Mouse (Mus musculus) CD8-positive naive resting alpha-beta T cell, adult 2 months (primary cell): Measurements from ENCODE around the gene Pacrg.

Experiments used
- DNase-seq, 2 experiments: peaks; one replicate each; pipeline ENCODE4 v3.0.0; 2022; ENCODE audit warnings: low read depth in 2 of 2, low spot score in 2 of 2

Pacrg gene

DNA sequence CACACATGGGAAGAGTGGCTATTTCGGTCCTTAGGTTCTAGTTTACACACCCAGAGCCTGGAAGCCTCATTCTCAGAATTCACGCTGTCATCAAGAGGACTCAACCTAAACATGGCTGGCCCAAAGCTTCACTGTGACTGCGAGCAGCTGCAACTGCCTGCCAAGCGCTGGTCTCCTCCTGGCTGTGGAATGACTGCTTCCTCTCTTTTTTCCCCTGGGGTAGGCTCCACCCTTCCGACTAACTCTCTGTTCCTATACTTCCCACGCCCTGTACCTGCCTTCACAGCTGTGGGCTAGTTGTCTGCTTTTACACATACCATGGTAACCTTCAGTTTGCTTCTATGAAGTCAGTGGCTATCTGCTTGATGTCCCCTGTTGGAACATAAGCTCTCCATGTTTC, 453.6 kb downstream of the Pacrg start:
- DNase-seq: no peak

DNA sequence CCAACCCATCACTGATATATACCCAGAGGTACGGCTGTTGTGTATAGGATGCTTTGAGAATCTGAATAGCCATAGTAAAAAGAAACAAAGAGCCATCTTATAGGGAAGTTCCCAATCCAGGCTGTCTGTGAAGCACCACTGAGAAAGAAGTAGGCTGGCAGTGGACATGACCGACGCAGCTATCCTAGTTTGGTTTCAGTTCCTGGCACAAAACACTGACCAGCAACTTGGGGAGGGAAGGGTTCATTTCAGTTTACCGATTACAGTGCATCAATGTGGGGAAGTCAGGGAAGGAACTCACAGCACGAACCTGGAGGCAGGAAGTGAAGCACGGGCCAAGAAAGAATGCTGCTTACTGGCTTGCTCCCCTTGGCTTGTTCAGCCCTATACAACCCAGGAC, 456.7 kb downstream of the Pacrg start:
- no peak for DNase-seq

DNA sequence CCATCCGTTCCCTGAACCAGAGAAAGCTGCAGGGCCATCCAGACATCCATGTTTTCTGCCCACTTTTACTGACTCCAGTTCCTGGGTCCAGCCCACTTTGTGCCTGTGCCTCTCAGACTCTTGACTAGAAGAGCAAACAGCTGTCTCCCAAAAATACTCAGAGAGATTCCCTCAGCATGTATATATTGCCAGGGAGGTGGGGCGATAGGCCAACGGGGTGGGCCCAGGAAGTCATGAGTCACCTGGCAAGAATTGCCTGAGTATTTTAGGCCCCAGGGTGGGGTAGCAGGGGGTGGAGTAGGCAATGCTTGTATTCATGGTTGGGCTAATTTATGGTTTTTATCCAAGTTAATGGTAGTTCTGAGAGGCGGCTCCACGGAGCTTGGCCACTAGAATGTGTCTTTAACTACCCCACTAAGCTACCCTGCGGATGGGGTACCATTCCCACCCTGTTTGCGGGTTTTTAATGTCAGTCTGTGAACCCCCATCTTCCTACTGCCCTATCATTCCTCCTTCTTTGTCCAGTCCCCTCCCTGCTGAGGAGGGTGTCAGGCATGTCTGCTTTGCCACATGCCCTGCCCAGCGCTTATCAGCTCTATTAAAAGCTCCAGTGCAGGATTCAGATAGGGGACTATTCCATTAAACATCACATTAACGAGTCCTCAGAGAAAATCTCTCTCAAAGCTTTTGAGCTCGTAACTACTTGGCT, 461.5 kb downstream of the Pacrg start:
- DNase-seq: no peak

DNA sequence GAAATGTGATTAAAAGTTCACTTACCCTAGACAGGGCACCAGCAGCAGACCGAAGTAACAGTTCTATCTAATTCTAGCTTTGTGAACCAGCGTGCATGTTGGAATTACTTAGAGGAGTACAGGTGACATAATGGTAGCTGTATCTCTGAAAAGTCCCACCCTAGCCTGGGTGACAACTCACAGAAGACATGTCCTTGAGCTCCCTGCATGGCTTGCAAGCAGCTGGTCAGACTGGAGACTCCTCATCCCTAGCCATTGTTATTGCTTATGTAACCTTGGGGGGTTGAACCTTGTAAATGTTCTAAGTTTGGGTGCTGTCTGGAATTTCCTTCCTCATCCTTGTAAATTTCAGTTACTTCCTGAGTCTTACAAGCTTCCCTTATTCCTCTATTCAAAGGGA, 462.5 kb downstream of the Pacrg start:
- DNase-seq: no peak

DNA sequence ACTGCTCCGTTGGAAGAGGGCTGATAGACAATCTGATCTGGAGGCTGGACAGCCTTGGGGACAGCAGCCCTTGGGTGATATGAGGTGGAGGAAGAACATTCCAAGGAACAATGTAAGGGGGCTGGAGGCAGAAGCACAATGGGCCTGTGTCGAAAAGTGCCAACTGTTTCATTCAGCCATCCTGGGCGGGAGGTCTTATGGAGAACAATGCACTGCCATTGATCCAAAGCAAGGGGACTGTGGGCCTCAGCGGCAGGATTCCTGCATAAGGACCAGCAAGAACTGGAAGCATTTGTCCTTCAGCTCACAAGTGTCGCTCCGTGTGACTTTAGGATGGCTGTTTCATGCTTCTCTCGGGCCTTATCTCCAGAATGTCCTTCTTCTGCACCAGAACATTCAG, 465.8 kb downstream of the Pacrg start:
- no peak for DNase-seq

DNA sequence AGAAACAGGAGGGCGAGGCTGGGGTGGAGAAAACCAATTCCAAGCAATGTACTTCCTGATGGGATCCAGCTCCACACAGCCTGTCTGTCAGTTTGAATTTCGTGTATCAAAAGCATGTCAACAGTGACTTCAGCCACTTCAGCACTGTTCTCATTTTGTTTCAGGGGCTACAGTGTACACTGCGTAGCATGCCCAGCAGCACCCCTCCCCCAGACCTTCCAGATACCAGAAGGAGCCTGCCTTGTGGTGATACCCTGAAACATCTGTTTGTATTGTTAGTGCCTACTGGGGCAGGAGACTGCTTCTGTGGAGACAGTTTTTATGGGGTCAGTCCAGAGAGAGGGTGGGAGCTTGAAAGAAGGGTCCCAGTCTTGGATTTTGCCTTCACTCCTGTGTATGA, 466.4 kb downstream of the Pacrg start:
- DNase-seq: no peak

DNA sequence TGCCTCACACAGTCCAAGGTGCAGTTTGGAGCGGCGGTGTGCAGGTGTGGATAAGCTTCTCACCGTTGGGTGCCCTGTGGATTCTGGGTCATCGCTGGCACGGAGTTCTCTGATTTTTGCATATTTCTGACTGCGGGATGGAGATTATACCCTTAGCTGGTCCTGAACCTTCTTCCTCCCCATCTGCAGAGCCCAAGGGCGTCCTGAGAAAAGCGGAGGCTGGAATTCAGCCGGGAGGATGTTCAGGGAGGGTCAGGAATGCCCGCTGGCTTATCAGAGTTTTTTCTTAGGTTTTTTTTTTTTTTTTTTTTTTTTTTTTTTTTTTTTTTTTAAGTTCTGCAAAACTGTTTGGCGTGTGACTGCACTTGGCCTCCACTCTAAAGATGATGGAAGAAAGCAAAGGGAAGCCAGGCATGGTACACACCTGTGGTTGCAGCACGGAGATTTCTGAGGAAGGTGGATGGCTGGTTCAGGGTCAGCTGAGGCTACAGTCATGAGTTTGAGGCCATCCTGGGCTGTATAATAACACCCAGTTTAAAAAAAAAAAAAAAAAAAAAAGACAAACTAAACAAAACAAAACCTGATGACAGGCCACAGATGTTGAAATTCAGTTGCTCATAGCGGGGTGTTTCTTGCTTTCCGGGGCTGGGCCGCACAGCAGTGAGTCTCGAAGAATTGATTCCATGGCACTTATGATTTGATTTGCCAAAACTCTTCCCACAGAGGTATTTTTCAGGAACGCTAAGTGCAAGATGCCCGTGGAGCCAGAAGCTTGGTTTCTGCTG, 467.9 kb downstream of the Pacrg start:
- no peak for DNase-seq

DNA sequence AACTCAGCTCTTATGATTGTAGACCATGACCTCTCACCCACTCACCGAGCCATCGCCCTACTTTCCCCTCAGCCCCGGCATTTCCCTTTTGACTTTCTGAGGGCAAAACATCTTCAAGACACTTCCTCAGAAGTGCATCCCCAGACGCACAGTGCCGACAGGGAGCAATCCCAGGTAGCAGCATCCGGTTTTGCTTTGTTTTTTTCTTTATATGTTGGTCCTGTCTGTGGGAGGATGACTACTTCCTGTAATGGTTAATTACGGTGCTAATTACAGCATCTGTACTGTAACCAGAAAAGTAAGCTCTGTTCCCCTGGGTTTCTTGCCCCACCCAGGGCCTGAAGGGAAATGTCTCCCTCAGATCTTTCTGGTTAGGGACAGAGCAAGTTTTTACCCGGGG, 468.6 kb downstream of the Pacrg start:
- no peak for DNase-seq

DNA sequence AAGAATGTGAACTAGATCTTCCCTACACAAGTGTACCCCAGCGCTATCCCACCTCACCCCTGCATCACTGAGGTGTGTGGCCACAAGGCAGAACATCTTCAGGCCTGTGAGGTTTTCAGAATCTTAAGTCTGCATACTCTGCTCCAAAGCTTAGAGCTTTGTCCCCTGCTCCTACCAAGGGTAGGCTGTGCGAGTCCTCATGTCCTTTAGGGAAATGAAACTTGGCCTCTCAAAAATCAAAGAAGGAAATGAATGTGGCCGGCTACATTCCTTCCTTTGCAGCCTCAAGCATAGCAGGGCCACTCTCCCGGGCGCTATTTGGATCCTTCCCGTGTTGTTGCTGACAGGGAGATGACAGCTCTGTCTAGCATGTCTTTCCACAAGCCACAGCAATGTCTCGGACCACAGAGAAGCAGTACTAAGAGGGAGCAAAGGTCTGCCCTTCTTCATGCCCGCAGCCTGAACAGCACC, 469.4 kb downstream of the Pacrg start:
- DNase-seq: no peak

DNA sequence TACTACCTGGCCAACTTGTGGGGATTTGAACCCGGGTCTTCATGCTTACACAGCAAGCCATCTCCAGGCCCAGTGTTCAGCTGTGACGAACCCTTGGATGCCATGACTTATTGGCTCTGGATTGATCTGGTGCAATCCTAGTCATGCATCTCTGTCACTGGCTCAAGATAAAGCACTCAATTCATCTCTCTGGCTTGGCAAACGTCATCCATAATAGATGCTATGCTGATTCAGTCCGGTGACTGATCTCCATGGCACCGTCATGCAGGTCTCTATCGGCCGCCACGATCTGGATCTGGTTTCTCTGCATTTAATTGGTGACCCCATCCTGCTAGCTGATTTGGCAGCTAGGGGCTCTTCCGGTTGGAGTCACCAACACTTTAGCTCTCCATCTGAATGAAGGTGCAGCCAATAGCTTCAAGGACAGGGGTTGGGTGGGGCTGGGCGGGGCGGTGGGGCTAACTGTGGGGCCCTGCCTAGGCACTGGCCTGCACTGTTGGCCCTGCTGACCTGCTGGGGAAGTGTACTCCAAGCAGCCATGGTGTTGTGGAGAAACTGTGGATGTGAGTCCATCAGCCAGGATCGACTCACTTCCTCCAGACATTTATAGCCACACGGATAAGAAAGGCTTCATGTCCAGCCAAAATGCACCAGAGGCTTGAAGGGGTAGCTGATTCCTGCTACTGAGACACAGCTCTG, 470.0 kb downstream of the Pacrg start:
- DNase-seq: no peak

DNA sequence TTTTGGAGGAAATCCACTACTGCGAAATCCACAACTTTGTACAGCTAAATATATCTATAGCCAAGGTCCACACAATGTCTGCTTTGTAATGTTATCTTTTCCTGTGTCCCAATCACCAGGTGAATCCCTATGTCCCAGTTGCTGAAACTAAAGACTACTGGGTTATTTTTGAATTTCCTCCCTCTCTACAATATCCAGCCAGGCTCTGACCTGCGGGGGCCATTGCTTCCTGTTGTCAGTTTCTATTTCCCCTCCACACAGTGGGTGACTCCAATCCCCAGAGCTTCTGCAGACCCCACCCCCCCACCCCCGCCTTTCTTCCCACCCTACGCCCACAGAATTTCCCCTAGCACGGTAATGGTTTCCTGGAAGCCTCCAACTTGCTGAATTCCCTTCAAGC, 473.1 kb downstream of the Pacrg start:
- no peak for DNase-seq

DNA sequence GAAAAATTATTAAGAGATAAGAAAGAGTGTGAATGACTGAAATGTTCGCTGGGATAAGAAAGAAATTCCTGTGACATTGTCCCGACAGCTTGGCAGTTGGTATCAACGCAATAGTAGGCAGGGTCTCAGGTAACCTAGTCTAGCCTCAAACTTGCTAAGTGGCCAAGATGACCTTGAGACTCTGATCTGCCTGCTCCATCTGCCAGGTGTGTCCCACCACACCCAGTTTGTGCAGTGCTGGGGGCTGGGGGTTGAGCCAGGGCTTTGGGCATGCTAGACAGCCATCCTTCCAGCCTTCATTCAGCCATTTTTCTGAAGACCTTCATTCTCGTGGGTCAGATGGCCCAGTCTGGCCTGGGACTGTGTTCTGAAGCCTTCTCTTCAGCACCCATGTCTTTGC, 473.5 kb downstream of the Pacrg start:
- no peak for DNase-seq

DNA sequence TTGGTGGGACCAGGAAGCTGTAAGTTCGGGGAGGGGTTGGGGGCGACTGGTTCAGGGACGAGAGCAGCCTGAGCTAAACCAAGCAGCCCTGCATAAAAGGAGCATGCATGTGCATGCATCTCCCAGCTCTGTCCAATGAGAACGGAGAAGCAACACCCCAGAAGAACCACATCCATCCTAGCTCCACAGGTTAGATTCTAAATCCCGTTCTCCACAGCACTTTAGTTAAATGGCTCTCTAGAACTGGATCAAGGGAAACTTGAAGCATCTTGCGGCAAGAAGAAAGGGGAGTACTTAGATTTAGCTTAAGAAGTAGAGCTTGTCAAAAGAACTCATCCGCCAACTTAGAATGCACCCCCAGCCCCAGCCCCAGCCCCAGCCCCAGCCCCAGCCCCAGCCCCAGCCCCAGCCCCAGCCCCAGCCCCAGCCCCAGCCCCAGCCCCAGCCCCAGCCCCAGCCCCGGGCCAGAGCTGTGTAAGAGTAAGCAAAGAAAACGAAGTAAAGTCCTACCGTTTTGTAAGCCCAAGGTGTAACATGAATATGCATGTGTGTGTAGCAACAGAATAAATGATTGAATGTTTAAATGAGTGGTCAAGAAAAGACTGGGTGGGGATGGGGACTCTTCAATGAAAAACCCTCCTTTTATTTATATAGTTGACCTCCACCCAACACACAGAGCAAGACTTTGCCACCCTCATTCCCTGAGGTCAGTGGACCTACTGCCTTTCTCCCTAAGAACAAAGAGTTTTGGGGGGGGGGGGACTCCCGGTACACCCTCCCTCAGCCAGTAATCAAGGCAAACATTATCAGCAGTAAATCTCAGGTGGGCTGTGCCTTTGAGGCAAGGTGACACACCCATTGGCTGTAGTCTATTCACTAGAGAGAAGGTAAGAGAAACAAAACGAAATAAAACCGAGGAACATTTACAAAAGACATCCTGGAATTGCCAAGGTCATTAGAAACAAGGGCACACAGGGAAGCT, 474.3 kb downstream of the Pacrg start:
- DNase-seq: no peak

DNA sequence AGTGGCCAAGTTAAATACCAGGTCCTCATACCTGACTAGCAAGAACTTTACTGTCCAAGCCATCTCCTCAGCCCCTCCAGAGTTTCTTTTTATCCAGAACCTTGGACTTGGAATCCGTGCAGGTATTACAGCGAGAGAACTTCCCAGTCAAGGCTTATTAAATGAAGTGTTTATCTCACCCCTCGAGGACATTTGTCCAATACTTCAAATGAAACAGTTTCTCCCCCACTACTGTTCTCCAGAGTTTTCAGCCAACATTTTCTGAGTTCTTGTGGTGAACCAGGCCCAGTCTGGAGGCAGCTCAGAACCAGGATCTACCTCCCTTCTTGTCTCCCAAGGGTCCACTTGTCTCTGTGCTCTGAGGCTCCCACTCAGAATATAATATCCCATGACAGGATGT, 477.0 kb downstream of the Pacrg start:
- no peak for DNase-seq

DNA sequence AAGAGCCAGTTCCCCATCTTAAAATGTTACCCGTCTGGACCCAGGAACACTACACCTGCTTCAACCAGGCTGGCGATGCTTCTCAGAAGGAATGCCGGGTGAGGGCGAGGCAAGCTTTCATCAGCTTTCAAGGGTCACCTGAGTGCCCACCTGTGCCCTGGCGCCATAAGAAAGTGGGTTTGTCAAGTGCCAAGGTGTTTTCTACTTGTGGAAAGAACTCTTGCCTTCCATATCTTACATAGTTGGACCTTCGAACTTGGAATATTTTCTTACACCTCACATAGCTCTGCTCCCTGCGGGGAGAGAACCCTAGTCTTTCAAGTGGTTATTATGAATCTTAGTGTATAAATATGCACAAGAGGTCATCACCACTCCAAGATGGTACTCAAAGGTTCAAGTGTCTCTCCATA, 478.2 kb downstream of the Pacrg start:
- no peak for DNase-seq

DNA sequence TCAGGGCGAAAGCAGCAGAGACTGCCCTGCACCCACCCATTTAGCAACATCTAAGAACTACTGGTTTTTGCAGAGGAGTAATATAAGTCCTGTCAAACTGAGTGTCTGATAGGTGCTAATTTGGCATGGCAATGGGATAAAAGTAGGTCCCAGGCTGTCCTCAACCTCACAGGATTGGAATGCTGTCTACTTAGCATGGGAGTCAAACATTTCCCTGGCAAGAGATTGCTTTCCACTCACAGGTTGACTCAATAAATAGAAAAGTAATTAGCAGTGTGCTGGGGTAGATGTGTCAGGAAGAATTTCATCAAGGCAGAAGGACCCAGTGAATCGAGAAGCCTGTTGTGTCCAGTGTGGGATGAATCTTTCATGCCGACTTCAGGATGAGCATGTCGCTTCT, 479.4 kb downstream of the Pacrg start:
- DNase-seq: no peak

DNA sequence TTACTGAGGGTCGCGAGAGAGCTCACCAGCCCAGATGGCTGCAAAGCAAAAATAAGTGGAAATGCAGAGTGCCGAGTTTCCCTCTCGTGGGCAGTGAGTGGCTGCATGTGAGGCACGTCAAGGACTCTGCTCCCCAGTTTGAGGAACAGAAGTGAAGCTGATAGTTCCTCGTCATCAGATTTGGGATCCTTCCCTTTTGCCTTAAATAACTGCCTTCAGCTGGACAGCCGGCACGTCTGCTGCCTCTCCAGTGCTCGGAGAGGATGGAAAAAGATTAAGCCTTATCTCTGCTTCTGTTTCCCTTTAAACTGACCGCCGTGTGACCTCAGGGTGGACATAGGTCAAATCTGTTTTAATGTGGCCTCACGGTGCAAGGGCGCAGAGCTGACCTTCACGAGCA, 480.6 kb downstream of the Pacrg start:
- DNase-seq: no peak

DNA sequence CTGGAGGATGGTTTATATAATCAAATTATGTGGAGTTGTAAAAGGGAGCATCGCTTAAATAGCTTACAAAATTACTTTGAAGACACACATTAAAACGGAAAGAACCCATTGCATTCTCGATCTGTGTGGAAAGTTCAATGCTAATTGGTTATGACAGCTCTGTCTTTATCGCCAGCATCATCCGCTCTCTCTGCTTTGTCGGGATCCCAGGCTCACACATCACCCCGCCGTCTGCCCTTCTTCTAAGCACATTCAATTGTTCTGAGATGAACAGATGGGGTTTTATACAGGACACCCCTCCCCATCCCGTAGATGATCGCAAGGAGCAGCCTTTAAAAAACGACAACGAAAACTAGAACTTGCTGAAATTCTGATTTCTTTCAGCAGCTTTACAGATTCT, 482.8 kb downstream of the Pacrg start:
- no peak for DNase-seq

DNA sequence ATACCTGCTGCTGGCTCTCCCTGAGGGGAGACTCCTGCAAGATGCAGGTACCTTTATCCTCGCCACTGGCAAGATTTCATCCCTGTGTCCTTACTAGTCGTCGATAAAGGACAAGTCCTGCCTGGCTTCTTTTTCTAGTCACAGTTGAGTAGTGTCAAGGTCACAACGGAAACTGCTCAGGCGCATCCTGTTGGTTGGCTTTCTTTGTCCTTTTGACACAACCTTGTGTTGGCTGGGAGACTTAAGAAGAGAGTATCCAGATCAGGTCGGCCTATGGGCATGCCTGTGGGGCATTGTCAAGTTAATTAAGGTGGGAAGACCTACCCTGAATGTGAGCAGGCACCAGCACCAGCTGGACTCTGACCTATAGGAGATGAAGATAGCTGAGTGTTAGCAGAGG, 483.8 kb downstream of the Pacrg start:
- DNase-seq: no peak

DNA sequence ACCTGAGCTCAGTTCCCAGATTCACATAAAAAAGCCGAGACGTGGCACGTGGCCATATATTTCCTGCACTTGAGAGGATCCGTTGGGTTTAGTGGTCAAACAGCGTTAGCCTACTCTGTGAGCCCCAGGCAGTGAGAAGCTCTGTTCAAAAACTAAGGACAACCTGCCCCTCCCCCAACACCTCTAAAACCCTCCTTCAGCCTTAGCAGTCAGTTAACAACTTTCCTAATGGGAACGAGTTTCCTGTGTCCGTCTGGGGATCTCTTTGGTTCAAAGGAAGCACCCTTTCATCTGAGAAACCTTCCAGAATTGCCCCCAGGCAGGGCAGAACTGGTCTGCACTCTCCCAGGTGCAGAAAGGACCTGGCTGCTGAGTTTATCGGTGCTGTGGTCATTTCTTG, 484.4 kb downstream of the Pacrg start:
- no peak for DNase-seq
